Mouse (Mus musculus): ENCODE measurements around the gene Prokr1.

- TF ChIP-seq POLR2A (IDR thresholded peaks at IDR 0.05; ENCODE audit: control insufficient read depth in 1 of 2, insufficient read depth in 1 of 2, low read depth in 1 of 2, low read length in 2 of 2, poor library complexity in 1 of 2) (no peak), CTCF (IDR thresholded peaks at IDR 0.05 in 2 of 3, conservative IDR thresholded peaks at IDR 0.05 in 1 of 3; ENCODE audit: control insufficient read depth in 1 of 3, insufficient read depth in 1 of 3, low read depth in 2 of 3, low read length in 3 of 3, poor library complexity in 1 of 3, severe bottlenecking in 1 of 3) (peak; percentile 65 to 79 (median 76); a peak in 5 of 6 replicates), GABPA (IDR thresholded peaks at IDR 0.05; ENCODE audit: low read depth, low read length) (0 out of 2 replicates have a peak, but pooled peaks have one; percentile 16), MAFK (IDR thresholded peaks at IDR 0.05; ENCODE audit: borderline replicate concordance, low read depth, low read length) (no peak)
Measured at GRCm38 (mm10) chr6:87614794-87615695, 24.5 kb upstream of the Prokr1 start.
